Mouse (Mus musculus) brain, embryonic 14.5 days (tissue): ENCODE results near the gene Crhr1.

Experiments used
- CTCF ChIP-seq: fragments of 200-500 bp; IDR thresholded peaks from 2 replicates; pipeline ENCODE4 v1.5.1; 2012; ENCODE audit warnings: inconsistent platforms, mild to moderate bottlenecking, moderate library complexity, borderline replicate concordance; ENCODE audit not compliant: insufficient read depth, insufficient read length; ENCODE audit errors: extremely low read depth
- POLR2A ChIP-seq: fragments of 200-500 bp; IDR thresholded peaks from 2 replicates; pipeline ENCODE4 v1.6.1; 2012; ENCODE audit warnings: mild to moderate bottlenecking, inconsistent platforms, borderline replicate concordance; ENCODE audit not compliant: poor library complexity, insufficient read depth, insufficient read length, severe bottlenecking; ENCODE audit errors: extremely low read depth

- TF ChIP-seq POLR2A (no peak), CTCF (no peak)
Observed at GRCm38 (mm10) chr11:104132580-104133441, at the start of gene Crhr1.
